Mouse (Mus musculus) heart, embryonic 12.5 days (tissue): ENCODE results near the gene Bmpr1b. TPM values are rescaled to one million over a fixed set of nuclear protein-coding genes. Genes with fewer than 3 reads are reported as not detected.

ENCODE experiments used
- ATAC-seq: fragments of 200-750 bp; cut with Nextera tagmentation; 2 replicates; pipeline ENCODE4 v1.8.0; 2017; ENCODE audit warnings: moderate TSS enrichment, moderate library complexity; ENCODE audit not compliant: insufficient number of reproducible peaks, low FRiP score
- H3K27ac ChIP-seq: fragments of 300-500 bp; sonication (generic); 2 replicates; pipeline ENCODE4 v1.5.1; 2016; ENCODE audit warnings: mild to moderate bottlenecking, moderate library complexity; ENCODE audit not compliant: poor library complexity, severe bottlenecking
- H3K27me3 ChIP-seq: fragments of 300-500 bp; sonication (generic); replicated peaks from 2 replicates; pipeline ENCODE4 v1.6.1; 2016; ENCODE audit warnings: mild to moderate bottlenecking, moderate library complexity
- H3K36me3 ChIP-seq: fragments of 300-500 bp; sonication (generic); 2 replicates; pipeline ENCODE4 v1.6.1; 2016; ENCODE audit warnings: mild to moderate bottlenecking, moderate library complexity
- H3K4me1 ChIP-seq: fragments of 300-500 bp; sonication (generic); replicated peaks from 2 replicates; pipeline ENCODE4 v1.6.1; 2016; ENCODE audit warnings: mild to moderate bottlenecking
- H3K4me2 ChIP-seq: fragments of 300-500 bp; sonication (generic); 2 replicates; pipeline ENCODE4 v1.6.1; 2016; ENCODE audit warnings: mild to moderate bottlenecking, moderate library complexity
- H3K4me3 ChIP-seq: fragments of 300-500 bp; sonication (generic); 2 replicates; pipeline ENCODE4 v1.5.1; 2016; ENCODE audit warnings: mild to moderate bottlenecking
- H3K9ac ChIP-seq: fragments of 300-500 bp; sonication (generic); 2 replicates; pipeline ENCODE4 v1.6.1; 2016; ENCODE audit warnings: mild to moderate bottlenecking, moderate library complexity
- H3K9me3 ChIP-seq: fragments of 300-500 bp; sonication (generic); replicated peaks from 2 replicates; pipeline ENCODE4 v1.6.1; 2016; ENCODE audit warnings: mild to moderate bottlenecking, moderate library complexity
- WGBS: fragments of 180-500 bp; shearing (Covaris S2); methylation state at CpG from one replicate; pipeline ENCODE4 v1.1.7; 2016; 5-methylcytosine and 5-hydroxymethylcytosine counted together
- polyA plus RNA-seq: library from polyadenylated mRNA; unstranded; fragments of >200 nt; fragmentation: Nextera tagmentation; extraction: Ambion mirVana; gene quantifications from 2 replicates; pipeline ENCODE4 v1.2.1, GENCODE M21; 2016

The Bmpr1b gene
- polyA plus RNA-seq, 1 experiment from 2014 or later: 1.8 TPM

DNA sequence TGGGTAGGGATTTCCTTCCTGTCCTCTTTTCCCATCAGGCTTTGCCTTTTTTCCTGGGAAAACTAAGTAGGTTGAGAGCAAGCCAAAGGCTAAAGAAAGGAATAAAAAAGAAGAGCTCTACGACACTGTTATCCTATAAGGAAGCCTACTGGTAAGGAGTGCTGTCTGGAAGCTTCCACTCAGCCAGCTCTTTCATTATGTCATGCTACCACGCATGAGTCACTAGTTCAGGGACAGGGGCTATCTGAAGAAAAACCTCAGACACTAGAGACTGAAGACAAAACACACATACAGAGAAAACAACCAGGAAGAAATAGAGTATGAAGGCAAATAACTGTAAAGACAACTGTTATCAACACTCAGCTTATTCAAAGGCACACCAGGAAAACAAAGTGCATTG is 286.7 kb downstream of the Bmpr1b start:
- Histone ChIP-seq H3K27me3 (no peaks in the 10 kb centered on the region), H3K4me3 (no peak overlapping the region), H3K4me1 (no peaks in the 10 kb centered on the region), H3K4me2 (no peak overlapping the region), H3K27ac (no peak overlapping the region), H3K9me3 (no peaks in the 10 kb centered on the region), H3K9ac (no peak overlapping the region), H3K36me3 (no peaks in the 10 kb centered on the region)
- 50% methylated on average over 2 of the region's 2 CpGs for WGBS
- no peak for ATAC-seq

DNA sequence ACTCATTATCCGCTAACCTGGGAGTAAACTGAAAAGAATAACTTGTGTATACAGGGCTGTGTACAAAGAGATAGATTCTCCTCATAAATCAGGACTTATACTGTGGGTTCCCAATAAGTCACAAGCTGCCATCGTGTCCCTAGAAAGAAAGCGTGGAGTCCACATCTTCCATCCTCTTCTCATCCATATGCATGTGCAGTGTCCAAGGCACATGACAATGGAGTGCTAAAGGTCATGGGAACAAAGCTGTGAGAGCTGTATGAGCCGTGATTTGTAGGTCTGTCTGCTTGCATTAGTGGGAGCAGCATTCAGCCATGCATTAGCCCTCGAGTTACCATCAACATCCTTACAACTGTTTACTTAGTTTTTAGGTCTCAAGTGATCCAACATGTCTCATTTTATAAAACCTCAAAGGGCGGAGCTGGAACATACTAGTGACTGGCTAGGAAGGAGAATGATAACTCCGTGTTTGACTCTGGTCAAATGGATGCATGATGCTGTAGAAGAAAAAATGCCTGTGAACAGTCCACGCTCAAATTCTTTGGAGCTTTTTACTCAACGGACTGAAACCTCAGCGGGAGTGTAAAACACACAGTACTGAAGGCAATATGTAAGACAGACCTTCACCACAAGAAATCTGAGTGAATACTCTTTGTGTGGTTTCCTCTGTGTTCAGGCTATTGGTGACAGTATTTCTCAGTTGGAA is 296.7 kb downstream of the Bmpr1b start:
- Histone ChIP-seq H3K9me3 (no peaks in the 10 kb centered on the region), H3K27ac (no peak overlapping the region), H3K4me1 (no peaks in the 10 kb centered on the region), H3K4me2 (no peak overlapping the region), H3K27me3 (no peaks in the 10 kb centered on the region), H3K9ac (no peak overlapping the region), H3K4me3 (no peak overlapping the region), H3K36me3 (no peaks in the 10 kb centered on the region)
- no peak for ATAC-seq
- 80% methylated on average over 10 of the region's 10 CpGs for WGBS

DNA sequence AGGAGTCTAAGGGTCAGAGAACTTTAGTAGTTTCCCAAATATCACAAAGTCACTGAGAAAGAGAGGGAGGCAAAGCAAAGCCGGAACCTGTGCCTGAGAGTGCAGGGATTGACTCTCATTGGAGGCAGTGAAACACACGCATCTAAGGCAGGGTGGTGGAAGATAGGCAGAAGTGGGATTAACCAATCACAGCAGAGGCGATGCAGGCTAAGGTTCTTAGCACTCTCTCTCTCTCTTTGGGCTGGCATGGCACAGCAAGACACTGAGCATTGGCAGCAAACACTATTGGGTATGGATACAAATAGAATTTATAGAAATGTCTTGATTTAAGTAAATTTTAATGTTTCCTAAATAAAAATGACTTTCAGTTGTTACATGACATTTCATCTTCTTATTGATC is 297.4 kb downstream of the Bmpr1b start:
- no peak for ATAC-seq
- 64% methylated on average over 3 of the region's 3 CpGs for WGBS
- H3K9ac ChIP-seq: no peak overlapping the region
- H3K4me1 ChIP-seq: no peaks in the 10 kb centered on the region
- H3K27ac ChIP-seq: no peak overlapping the region
- H3K9me3 ChIP-seq: no peaks in the 10 kb centered on the region
- no peaks in the 10 kb centered on the region for H3K36me3 ChIP-seq
- H3K27me3 ChIP-seq: no peaks in the 10 kb centered on the region
- no peak overlapping the region for H3K4me3 ChIP-seq
- no peak overlapping the region for H3K4me2 ChIP-seq

DNA sequence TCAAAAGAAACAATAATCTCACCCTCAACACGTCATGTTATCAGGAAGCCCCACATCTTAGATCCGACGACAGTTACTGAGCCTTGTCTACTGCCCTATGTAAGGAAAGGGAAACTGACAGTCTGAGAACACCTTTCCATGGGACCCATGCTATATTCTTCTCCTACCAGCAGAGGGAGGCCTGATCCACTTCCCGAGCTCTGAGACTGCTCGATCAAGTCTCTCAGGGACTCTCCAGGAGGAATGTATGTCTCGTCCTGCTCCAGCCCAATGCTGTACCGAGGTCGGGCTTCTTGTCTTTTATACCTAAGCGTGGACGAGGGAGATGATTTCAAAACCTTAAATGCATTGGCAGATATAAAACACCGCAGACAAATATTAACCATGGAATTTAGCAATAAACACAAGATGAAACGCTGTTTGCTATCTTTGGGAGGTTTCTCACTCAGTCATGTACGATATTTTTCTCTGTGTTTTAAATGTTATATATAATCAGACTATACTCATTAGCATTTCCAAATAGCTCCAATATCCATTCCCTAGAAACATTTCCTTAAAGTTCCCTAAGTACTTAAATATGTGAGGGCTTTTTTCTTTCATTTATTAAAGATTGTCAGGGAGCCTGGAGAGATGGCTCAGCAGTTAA is 306.3 kb downstream of the Bmpr1b start:
- WGBS: 19% methylated on average over 13 of the region's 13 CpGs
- no peaks in the 10 kb centered on the region for H3K27me3 ChIP-seq
- no peaks in the 10 kb centered on the region for H3K4me1 ChIP-seq
- no peak overlapping the region for H3K4me3 ChIP-seq
- ATAC-seq: peak; percentile 72; the same call in 1 of the 2 replicates
- H3K27ac ChIP-seq: no peak overlapping the region
- no peaks in the 10 kb centered on the region for H3K36me3 ChIP-seq
- H3K9ac ChIP-seq: no peak overlapping the region
- peak overlapping the region; percentile 23 for H3K4me2 ChIP-seq
- H3K9me3 ChIP-seq: no peaks in the 10 kb centered on the region

DNA sequence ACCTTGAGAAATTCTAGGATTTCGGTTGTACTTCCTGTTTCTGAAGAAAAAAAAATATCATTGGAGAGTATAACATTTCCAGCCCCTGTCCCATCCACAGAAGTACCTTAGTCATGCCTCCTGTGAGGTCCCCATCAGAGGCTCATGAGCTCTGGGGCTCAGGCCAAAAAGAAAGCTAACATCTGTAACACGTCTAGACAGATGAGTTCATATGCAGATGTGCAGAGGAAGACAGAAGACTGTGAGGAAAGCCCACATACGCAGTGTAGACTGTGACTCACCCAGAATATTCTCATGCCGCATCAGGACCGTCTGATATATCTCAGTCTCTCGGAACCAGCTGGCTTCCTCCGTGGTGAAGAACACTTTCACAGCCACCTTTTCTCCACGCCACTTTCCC is 312.1 kb downstream of the Bmpr1b start:
- Histone ChIP-seq H3K9me3 (no peaks in the 10 kb centered on the region), H3K4me3 (no peak overlapping the region), H3K27me3 (no peaks in the 10 kb centered on the region), H3K4me2 (no peak overlapping the region), H3K4me1 (peaks cover 4% of the 10 kb centered on the region; the same call in 1 of the 2 replicates), H3K9ac (no peak overlapping the region), H3K27ac (no peak overlapping the region), H3K36me3 (no peaks in the 10 kb centered on the region)
- ATAC-seq: no peak
- 83% methylated on average over 8 of the region's 8 CpGs for WGBS

DNA sequence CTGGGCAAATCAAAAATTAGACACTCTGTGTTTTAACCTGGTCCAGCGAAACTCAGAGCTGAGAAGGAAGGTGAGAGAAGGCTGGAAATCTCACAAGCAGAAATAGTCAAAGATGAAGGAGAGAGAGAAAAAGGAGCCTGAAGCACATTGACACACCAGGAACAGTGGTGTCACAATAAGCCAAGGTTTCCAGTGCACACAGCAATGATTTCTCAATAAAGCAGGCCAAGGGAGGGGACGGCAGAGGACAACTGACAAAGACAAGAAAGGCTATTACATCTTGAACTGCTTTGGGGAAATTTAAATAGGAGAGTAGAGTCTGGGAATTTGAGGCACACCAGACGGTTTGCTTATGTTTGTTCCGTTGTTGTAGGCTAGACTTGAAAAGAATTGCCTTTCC is 314.9 kb downstream of the Bmpr1b start:
- WGBS: 86% methylated on average over 4 of the region's 4 CpGs
- no peak for ATAC-seq

DNA sequence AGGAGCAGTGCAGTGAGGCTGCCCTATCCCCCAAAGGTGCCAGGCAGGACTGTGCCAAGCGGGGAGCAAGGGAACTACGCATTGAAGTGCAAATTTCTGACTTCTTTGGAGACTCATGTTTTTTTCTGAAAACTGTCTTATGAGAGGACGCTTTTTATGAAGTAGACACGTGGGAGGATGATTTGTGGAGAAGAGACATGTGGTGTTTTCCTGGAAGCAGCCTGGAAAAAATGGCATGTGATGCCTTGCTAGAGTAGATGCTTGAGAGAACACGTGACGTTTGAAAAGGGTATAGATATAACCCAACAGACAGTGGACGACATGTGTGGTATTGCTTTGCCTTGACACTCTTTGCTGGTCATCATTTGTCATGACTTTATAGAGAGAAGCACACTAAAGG is 319.1 kb downstream of the Bmpr1b start:
- Histone ChIP-seq H3K4me2 (no peak overlapping the region), H3K9ac (no peak overlapping the region), H3K4me1 (peaks cover 6% of the 10 kb centered on the region; the same call in 1 of the 2 replicates), H3K4me3 (no peak overlapping the region), H3K27ac (no peak overlapping the region), H3K9me3 (no peaks in the 10 kb centered on the region), H3K27me3 (no peaks in the 10 kb centered on the region), H3K36me3 (no peaks in the 10 kb centered on the region)
- 69% methylated on average over 7 of the region's 7 CpGs for WGBS
- ATAC-seq: no peak

More for the DNA sequence above, 314.9 kb downstream of the Bmpr1b start:
- no peaks in the 10 kb centered on the region for H3K36me3 ChIP-seq
- H3K4me1 ChIP-seq: peaks cover 4% of the 10 kb centered on the region; the same call in 1 of the 2 replicates
- H3K4me3 ChIP-seq: no peak overlapping the region
- no peaks in the 10 kb centered on the region for H3K9me3 ChIP-seq
- H3K9ac ChIP-seq: no peak overlapping the region
- no peak overlapping the region for H3K4me2 ChIP-seq
- H3K27ac ChIP-seq: no peak overlapping the region
- no peaks in the 10 kb centered on the region for H3K27me3 ChIP-seq

DNA sequence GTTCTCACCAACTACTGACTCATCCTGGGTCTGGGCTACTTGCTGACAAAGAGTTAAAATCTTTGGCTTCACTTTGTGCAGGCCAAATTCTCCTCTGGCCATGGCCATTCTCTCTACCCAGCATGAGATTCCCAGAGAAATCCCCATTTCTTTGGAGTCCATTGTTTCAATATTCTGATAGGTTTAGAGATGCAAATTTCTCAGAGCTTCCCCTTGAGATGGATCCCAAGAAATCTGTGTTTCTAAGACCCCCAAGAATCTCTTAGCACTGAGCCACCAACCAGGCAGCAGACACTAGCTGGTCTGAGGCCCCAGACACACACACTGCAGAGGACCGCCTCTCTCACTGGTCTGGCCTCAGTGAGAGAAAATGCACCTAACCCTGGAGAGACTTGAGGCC is 320.0 kb downstream of the Bmpr1b start:
- H3K9ac ChIP-seq: no peak overlapping the region
- no peak overlapping the region for H3K4me2 ChIP-seq
- H3K36me3 ChIP-seq: no peaks in the 10 kb centered on the region
- H3K4me3 ChIP-seq: no peak overlapping the region
- no peaks in the 10 kb centered on the region for H3K9me3 ChIP-seq
- no peak overlapping the region for H3K27ac ChIP-seq
- H3K27me3 ChIP-seq: no peaks in the 10 kb centered on the region
- no peak for ATAC-seq
- WGBS: 68% methylated on average over 1 of the region's 1 CpGs
- peaks cover 6% of the 10 kb centered on the region; the same call in 1 of the 2 replicates for H3K4me1 ChIP-seq

DNA sequence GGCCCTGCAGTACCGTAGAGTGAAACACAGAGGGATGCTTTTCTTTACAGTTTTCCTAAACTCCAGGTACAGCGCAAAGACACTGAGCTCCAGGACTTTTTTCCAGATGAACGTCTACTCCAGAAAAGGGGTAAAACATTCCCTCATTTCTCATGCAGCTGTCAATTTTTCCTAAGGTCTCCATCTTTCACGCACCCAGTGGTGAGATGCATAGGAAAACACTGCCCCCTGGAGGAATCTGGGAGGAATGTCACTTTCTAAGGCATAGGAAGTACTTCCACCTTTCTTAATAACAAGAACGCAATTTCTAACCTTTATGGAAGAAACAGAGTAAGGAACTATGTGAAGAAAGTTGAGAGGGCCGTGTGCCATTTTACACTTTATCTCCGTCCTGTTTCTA is 330.4 kb downstream of the Bmpr1b start:
- H3K36me3 ChIP-seq: no peaks in the 10 kb centered on the region
- no peak for ATAC-seq
- H3K4me1 ChIP-seq: no peaks in the 10 kb centered on the region
- H3K27me3 ChIP-seq: no peaks in the 10 kb centered on the region
- H3K27ac ChIP-seq: no peak overlapping the region
- no peak overlapping the region for H3K4me3 ChIP-seq
- no peaks in the 10 kb centered on the region for H3K9me3 ChIP-seq
- H3K4me2 ChIP-seq: no peak overlapping the region
- 34% methylated on average over 7 of the region's 7 CpGs for WGBS
- no peak overlapping the region for H3K9ac ChIP-seq

DNA sequence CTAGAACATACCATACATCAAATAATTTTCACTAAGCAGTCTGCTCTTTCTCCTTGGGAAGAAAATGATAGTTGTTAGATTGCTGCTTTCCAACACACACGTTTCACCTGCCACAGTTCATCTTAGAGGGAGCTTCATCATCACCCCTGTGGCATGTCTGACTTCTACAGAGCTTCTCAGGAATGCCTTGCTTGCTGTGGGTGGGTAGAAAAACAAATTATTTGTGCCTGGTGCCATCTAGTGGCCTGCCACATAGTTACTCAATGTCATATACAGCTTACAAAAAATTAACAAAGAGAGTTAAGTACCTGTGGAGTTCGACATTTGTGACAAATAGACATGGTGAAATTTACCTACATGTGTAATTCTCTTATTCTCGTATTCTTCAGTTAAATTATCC is 338.1 kb downstream of the Bmpr1b start:
- no peak for ATAC-seq
- no peak overlapping the region for H3K9ac ChIP-seq
- H3K27me3 ChIP-seq: no peaks in the 10 kb centered on the region
- 16% methylated on average over 3 of the region's 3 CpGs for WGBS
- H3K27ac ChIP-seq: no peak overlapping the region
- H3K9me3 ChIP-seq: no peaks in the 10 kb centered on the region
- no peak overlapping the region for H3K4me2 ChIP-seq
- H3K4me3 ChIP-seq: no peak overlapping the region
- H3K4me1 ChIP-seq: no peaks in the 10 kb centered on the region
- H3K36me3 ChIP-seq: no peaks in the 10 kb centered on the region

DNA sequence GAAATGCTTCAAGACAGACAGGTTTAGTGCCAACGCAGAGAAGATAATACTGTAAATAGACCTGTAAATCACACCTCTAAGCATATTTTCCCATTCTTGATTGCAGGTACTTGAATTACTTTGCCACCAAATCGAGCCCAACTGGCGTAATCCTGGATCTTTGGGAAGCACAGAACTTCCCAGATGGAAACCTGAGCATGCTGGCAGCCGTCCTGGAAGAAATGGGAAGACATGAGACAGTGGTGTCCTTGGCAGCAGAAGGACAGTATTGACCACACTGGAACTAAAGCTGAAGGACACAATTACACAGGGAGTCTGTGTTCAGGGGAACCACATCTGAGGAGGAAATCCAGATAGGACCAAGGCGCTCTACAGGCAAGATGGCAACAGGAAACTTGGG is 340.9 kb downstream of the Bmpr1b start:
- Histone ChIP-seq H3K4me3 (no peak overlapping the region), H3K9me3 (no peaks in the 10 kb centered on the region), H3K9ac (no peak overlapping the region), H3K36me3 (no peaks in the 10 kb centered on the region), H3K27ac (no peak overlapping the region), H3K4me1 (no peaks in the 10 kb centered on the region), H3K27me3 (no peaks in the 10 kb centered on the region), H3K4me2 (no peak overlapping the region)
- WGBS: 81% methylated on average over 5 of the region's 5 CpGs
- no peak for ATAC-seq
